8 mouse cellular contexts compared by ENCODE assay signal in genomic region chr11:43528683-43529499, GRCm38 (mm10). TPM values are rescaled to one million over a fixed set of nuclear protein-coding genes. Genes with fewer than 3 reads are reported as not detected.
A peak's percentile ranks its signal among the peaks of the same experiment; 100 is the strongest.
DNase-seq lines count a peak whose midpoint lies in the region; ATAC-seq and TF ChIP-seq lines count a peak whose summit lies in the region.

Ccnjl (plus strand) TSS chr11:43528784.

- no peak for TF ChIP-seq EP300 in liver, postnatal 0 days (IDR thresholded peaks at IDR 0.05; ENCODE audit: low read depth)

- no peaks in the 10 kb centered on the region for H3K9me3 ChIP-seq in embryonic facial prominence, embryonic 10.5 days
- no peaks in the 10 kb centered on the region for H3K9me3 ChIP-seq in heart, embryonic 10.5 days
- H3K9me3 ChIP-seq in liver, postnatal 0 days (ENCODE audit: low read length), result no peaks in the 10 kb centered on the region
- no peaks in the 10 kb centered on the region for H3K9me3 ChIP-seq in neural tube, embryonic 13.5 days

- H3K4me3 ChIP-seq in embryonic facial prominence, embryonic 10.5 days, result peak within 1 kb of the TSS; percentile 91
- H3K4me3 ChIP-seq in heart, embryonic 10.5 days, result peak within 1 kb of the TSS; percentile 88
- H3K4me3 ChIP-seq in liver, postnatal 0 days (ENCODE audit: low read depth, low read length), result peak within 1 kb of the TSS; percentile 64
- peak within 1 kb of the TSS; percentile 90 for H3K4me3 ChIP-seq in neural tube, embryonic 13.5 days

- ATAC-seq in liver, postnatal 0 days, result peak; percentile 79
- peak; percentile 83 for ATAC-seq in neural tube, embryonic 13.5 days (ENCODE audit: low read depth)

- H3K9ac ChIP-seq in liver, postnatal 0 days (replicated peaks), result peak within 1 kb of the TSS; percentile 69
- H3K9ac ChIP-seq in neural tube, embryonic 13.5 days, result peak within 1 kb of the TSS; percentile 83

- peak within 1 kb of the TSS; percentile 99 for H3K27ac ChIP-seq in embryonic facial prominence, embryonic 10.5 days (replicated peaks)
- peak within 1 kb of the TSS; percentile 96 for H3K27ac ChIP-seq in heart, embryonic 10.5 days
- H3K27ac ChIP-seq in liver, postnatal 0 days (ENCODE audit: low read depth), result peak within 1 kb of the TSS; percentile 55
- H3K27ac ChIP-seq in neural tube, embryonic 13.5 days (replicated peaks), result peak within 1 kb of the TSS; percentile 88

- peak within 1 kb of the TSS; percentile 95 for H3K4me2 ChIP-seq in liver, postnatal 0 days (ENCODE audit: low read depth, low read length)
- H3K4me2 ChIP-seq in neural tube, embryonic 13.5 days, result peak within 1 kb of the TSS; percentile 89

- peaks cover 36% of the 10 kb centered on the region for H3K36me3 ChIP-seq in embryonic facial prominence, embryonic 10.5 days (replicated peaks)
- peaks cover 27% of the 10 kb centered on the region for H3K36me3 ChIP-seq in heart, embryonic 10.5 days
- no peaks in the 10 kb centered on the region for H3K36me3 ChIP-seq in liver, postnatal 0 days (replicated peaks; ENCODE audit: insufficient read depth, low read length)
- H3K36me3 ChIP-seq in neural tube, embryonic 13.5 days, result peaks cover 9% of the 10 kb centered on the region; the same call in 1 of the 2 replicates

- peak; percentile 48 for TF ChIP-seq CTCF in liver, postnatal 0 days (IDR thresholded peaks at IDR 0.05; ENCODE audit: low read depth)

- peaks cover 38% of the 10 kb centered on the region for H3K4me1 ChIP-seq in embryonic facial prominence, embryonic 10.5 days
- peaks cover 44% of the 10 kb centered on the region for H3K4me1 ChIP-seq in heart, embryonic 10.5 days
- no peaks in the 10 kb centered on the region for H3K4me1 ChIP-seq in liver, postnatal 0 days (ENCODE audit: insufficient read depth)
- peaks cover 45% of the 10 kb centered on the region for H3K4me1 ChIP-seq in neural tube, embryonic 13.5 days (replicated peaks)

- WGBS in embryonic facial prominence, embryonic 10.5 days, result under 1% methylated on average over 79 of the region's 79 CpGs
- WGBS in heart, embryonic 10.5 days, result under 1% methylated on average over 79 of the region's 79 CpGs
- under 1% methylated on average over 70 of the region's 79 CpGs for WGBS in liver, postnatal 0 days (ENCODE audit: insufficient replicate concordance)
- WGBS in neural tube, embryonic 13.5 days, result under 1% methylated on average over 78 of the region's 79 CpGs

- H3K27me3 ChIP-seq in embryonic facial prominence, embryonic 10.5 days (replicated peaks; ENCODE audit: low read depth, poor library complexity, severe bottlenecking), result no peaks in the 10 kb centered on the region; the same call in 1 of the 2 replicates
- no peaks in the 10 kb centered on the region for H3K27me3 ChIP-seq in heart, embryonic 10.5 days (ENCODE audit: insufficient read depth, poor library complexity, severe bottlenecking)
- H3K27me3 ChIP-seq in liver, postnatal 0 days (ENCODE audit: insufficient read depth, low read length), result no peaks in the 10 kb centered on the region; the same call in 1 of the 2 replicates
- no peaks in the 10 kb centered on the region for H3K27me3 ChIP-seq in neural tube, embryonic 13.5 days

- DNase-seq in 416B (ENCODE audit: low read depth), result peak; percentile 57
- peak; percentile 87 for DNase-seq in adrenal gland, postnatal 14 days
- DNase-seq in embryonic facial prominence, embryonic 10.5 days (ENCODE audit: low spot score), result peak; percentile 88
- peak; percentile 85 for DNase-seq in heart, embryonic 10.5 days (ENCODE audit: low spot score)
- DNase-seq in kidney, adult 8-10 months, result peak; percentile 19 to 25
- DNase-seq in liver, postnatal 0 days, result peak; percentile 62
- DNase-seq in testis, postnatal 14 days (ENCODE audit: low spot score), result peak; percentile 23

RNA-seq across cellular contexts. Expression of gene Ccnjl, which starts in this region (rescaled TPM):
- total RNA-seq in adrenal gland, postnatal 14 days (2021), result 5.0 and 7.7 TPM in 2 replicates
- polyA plus RNA-seq in embryonic facial prominence, embryonic 10.5 days (2016; fragmentation: Nextera tagmentation; extraction: Ambion mirVana), result 37.8 and 39.6 TPM in 2 replicates
- polyA plus RNA-seq in heart, embryonic 10.5 days (2016; fragmentation: Nextera tagmentation; extraction: Ambion mirVana), result 24.7 and 33.2 TPM in 2 replicates
- 1.5 and 2.1 TPM in 2 replicates for polyA plus RNA-seq in liver, postnatal 0 days (2015; fragmentation: Nextera tagmentation; extraction: Ambion mirVana)
- 20.9 and 26.7 TPM in 2 replicates for polyA plus RNA-seq in neural tube, embryonic 13.5 days (2015; fragmentation: Nextera tagmentation; extraction: Ambion mirVana)

Comparison
In these comparisons a context has a peak if more than half of its experiments do, and no peak if none do; other contexts are left out.
1. Peak in every context shown above with its lines: DNase-seq, ATAC-seq, H3K4me3 ChIP-seq and H3K27ac ChIP-seq.
2. DNase-seq: peak in every context shown above with its lines; median percentile 88 in embryonic facial prominence, embryonic 10.5 days; 87 in adrenal gland, postnatal 14 days; 85 in heart, embryonic 10.5 days; 62 in liver, postnatal 0 days; 57 in 416B; 23 in testis, postnatal 14 days; 22 in kidney, adult 8-10 months.